Mouse (Mus musculus) liver, embryonic 11.5 days (tissue): ENCODE data around the gene Vcan. TPM values are rescaled to one million over a fixed set of nuclear protein-coding genes. Genes with fewer than 3 reads are reported as not detected.
A peak's percentile ranks its signal among the peaks of the same experiment; 100 is the strongest.

ENCODE experiments used
- ATAC-seq: fragments of 200-750 bp; cut with Nextera tagmentation; replicated peaks from 2 replicates; pipeline ENCODE4 v1.8.0; 2017; ENCODE audit warnings: moderate number of reproducible peaks, mild to moderate bottlenecking, moderate TSS enrichment, moderate library complexity; ENCODE audit not compliant: low FRiP score
- DNase-seq: peaks from one replicate; pipeline ENCODE4 v3.0.0-alpha.2; 2017; ENCODE audit warnings: low spot score
- H3K27ac ChIP-seq: fragments of 300-500 bp; sonication (generic); 2 replicates; pipeline ENCODE4 v1.5.1; 2014; ENCODE audit warnings: mild to moderate bottlenecking, low read depth, low read length, control low read depth
- H3K27me3 ChIP-seq: fragments of 300-500 bp; sonication (generic); replicated peaks from 2 replicates; pipeline ENCODE4 v1.6.1; 2014; ENCODE audit warnings: low read length, mixed read lengths; ENCODE audit not compliant: control insufficient read depth, insufficient read depth
- H3K36me3 ChIP-seq: fragments of 300-500 bp; sonication (generic); 2 replicates; pipeline ENCODE4 v1.6.1; 2014; ENCODE audit warnings: mild to moderate bottlenecking, low read length, moderate library complexity, mixed read lengths; ENCODE audit not compliant: control insufficient read depth, insufficient read depth
- H3K4me1 ChIP-seq: fragments of 300-500 bp; sonication (generic); replicated peaks from 2 replicates; pipeline ENCODE4 v1.6.1; 2014; ENCODE audit warnings: low read length, mixed read lengths; ENCODE audit not compliant: control insufficient read depth, insufficient read depth
- H3K4me2 ChIP-seq: fragments of 300-500 bp; sonication (generic); 2 replicates; pipeline ENCODE4 v1.6.1; 2014; ENCODE audit warnings: mild to moderate bottlenecking, control low read depth, moderate library complexity
- H3K4me3 ChIP-seq: fragments of 300-500 bp; sonication (generic); 2 replicates; pipeline ENCODE4 v1.5.1; 2014; ENCODE audit warnings: low read depth, low read length, control low read depth
- H3K9ac ChIP-seq: fragments of 300-500 bp; sonication (generic); 2 replicates; pipeline ENCODE4 v1.6.1; 2014; ENCODE audit warnings: low read depth, low read length, control low read depth
- H3K9me3 ChIP-seq: fragments of 300-500 bp; sonication (generic); 2 replicates; pipeline ENCODE4 v1.6.1; 2016; ENCODE audit warnings: low read length, inconsistent platforms, mixed read lengths; ENCODE audit not compliant: control insufficient read depth
- WGBS: fragments of 180-500 bp; shearing (Covaris S2); extraction: QIAGEN DNeasy Blood & Tissue Kit; methylation state at CpG from one replicate; pipeline ENCODE4 v1.1.7; 2014; 5-methylcytosine and 5-hydroxymethylcytosine counted together
- polyA plus RNA-seq: library from polyadenylated mRNA; unstranded; fragments of >200 nt; fragmentation: Nextera tagmentation; extraction: Ambion mirVana; gene quantifications from 2 replicates; pipeline ENCODE4 v1.2.1, GENCODE M21; 2014

Gene Vcan
- polyA plus RNA-seq, 1 experiment from 2014 or later = 18.2 TPM

DNA sequence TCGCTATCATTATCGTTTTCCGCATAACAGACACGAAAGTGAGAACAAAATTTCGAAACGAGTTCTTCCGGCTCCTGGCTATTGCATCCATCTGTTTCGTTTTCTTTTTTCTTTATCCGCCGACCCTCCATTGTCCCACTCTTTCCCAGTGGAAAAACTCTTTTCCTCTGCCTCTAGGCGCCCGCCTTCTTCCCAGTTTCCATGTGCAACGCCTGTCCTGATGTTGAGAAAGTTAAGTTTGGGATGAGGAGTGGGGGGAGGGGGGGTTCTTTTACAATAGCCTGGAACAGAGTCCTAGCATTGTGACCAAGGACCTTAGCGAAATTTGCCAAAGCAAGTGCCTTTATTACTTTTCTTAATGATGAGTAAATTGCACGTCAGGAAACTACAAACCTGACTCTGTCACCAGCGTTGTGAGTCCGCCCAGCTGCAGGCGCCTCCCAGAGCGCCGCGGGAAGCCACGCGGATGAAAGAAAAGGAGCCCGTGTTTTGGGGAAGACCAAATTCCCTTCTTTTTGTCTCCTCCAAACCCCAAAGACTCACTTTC, 2.5 kb downstream of the Vcan start:
- Histone ChIP-seq H3K9ac (peak overlapping the region; percentile 60), H3K27me3 (peaks cover 31% of the 10 kb centered on the region), H3K4me1 (peaks cover 5% of the 10 kb centered on the region; the same call in 1 of the 2 replicates), H3K27ac (peak overlapping the region; percentile 53; the same call in 1 of the 2 replicates), H3K9me3 (no peaks in the 10 kb centered on the region), H3K36me3 (no peaks in the 10 kb centered on the region), H3K4me3 (peak overlapping the region; percentile 63), H3K4me2 (peak overlapping the region; percentile 94)
- under 1% methylated on average over 24 of the region's 24 CpGs for WGBS
- peak; percentile 40 for ATAC-seq
- DNase-seq = peak; percentile 56

DNA sequence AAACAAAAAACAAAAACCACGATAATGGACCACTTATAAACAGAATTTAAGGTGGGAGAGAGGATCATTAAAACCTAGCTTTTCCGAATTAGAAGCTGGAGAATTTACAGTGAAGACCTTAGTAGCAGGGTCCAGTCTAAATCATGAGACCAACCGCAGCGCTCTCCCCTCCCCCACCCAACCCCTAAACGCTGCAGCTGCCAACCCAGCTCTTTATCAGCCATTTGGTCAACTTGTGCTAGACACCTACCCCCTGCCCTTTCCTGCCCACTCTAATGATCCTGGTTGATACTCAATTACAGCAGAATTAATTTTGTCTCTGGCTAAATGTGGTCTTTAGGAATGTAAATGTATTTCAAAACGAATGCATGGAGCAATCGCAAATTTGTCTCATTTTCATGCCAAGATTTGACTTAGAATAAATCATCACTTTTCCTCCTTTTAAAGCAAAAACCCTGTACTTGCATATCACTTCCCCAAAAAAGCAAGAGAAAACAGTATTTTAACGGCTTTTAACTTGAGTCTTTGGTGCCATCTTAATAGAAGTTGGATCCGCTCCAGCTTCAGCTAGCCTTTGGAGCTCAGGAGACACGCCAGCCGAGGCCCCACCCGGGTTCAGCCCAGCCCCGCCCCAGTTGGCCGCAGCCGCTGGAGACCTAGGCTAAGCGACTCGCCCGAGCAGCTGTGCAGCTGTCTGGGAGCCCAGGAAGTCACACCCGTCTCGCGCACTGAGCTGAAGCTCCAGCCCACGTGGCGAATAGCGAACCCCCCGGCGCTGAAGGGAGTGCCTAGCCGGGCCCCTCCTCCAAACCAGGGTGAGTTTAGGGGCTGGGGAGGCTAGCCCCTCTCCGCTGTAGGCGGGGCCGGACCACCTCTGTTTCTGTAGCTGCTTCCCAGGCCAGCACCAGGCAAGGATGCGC, 3.3 kb downstream of the Vcan start:
- Histone ChIP-seq H3K4me2 (peak overlapping the region; percentile 94), H3K4me1 (peaks cover 5% of the 10 kb centered on the region; the same call in 1 of the 2 replicates), H3K9me3 (no peaks in the 10 kb centered on the region), H3K27ac (peak overlapping the region; percentile 53; the same call in 1 of the 2 replicates), H3K36me3 (no peaks in the 10 kb centered on the region), H3K9ac (peak overlapping the region; percentile 60), H3K4me3 (peak overlapping the region; percentile 63), H3K27me3 (peaks cover 31% of the 10 kb centered on the region)
- ATAC-seq (peak; percentile 81), DNase-seq (peak; percentile 85)
- 2% methylated on average over 31 of the region's 31 CpGs for WGBS

DNA sequence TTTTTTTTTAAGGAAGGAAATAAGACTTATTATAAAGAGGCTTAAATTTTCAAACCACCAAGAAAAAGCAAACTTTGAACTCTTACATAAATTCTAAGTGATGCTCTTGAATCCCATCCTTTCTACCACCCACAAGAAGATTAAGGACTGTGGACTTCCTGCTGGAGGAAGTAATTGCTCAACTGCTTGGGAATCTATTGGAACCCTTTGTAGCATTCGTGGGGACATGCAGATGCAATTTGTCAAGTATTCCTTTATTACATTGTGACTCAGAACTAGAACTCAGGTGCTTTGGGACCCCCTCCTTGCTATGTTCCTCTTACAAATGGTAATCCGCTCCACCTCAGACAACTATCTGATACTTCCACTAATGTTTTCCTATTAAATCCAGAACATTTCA, 4.0 kb downstream of the Vcan start:
- Histone ChIP-seq H3K27ac (no peak overlapping the region), H3K4me1 (peaks cover 5% of the 10 kb centered on the region; the same call in 1 of the 2 replicates), H3K4me2 (peak overlapping the region; percentile 94), H3K4me3 (no peak overlapping the region), H3K9me3 (no peaks in the 10 kb centered on the region), H3K36me3 (no peaks in the 10 kb centered on the region), H3K9ac (no peak overlapping the region), H3K27me3 (peaks cover 28% of the 10 kb centered on the region)
- DNase-seq (no peak), ATAC-seq (no peak)
- 34% methylated on average over 2 of the region's 2 CpGs for WGBS

DNA sequence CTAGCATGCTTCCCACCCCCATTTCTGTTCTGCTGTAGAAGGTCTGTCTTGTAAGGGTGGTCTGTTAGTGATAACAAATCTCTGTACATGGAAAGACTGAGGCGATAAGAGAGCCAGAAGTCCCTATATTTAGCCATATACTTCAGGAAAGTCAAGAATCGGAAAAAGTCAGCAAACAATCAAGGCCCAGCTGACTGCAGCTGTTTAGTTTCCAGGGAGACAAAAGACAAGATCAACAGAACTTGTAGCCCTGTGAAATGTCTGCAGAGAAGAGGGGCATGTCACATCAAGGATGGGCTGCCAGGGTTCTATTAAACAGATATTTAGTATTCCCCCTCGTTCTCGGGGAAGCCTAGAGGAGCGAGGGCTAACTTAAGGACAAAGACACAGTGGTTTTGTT, 7.2 kb downstream of the Vcan start:
- H3K36me3 ChIP-seq = no peaks in the 10 kb centered on the region
- no peaks in the 10 kb centered on the region for H3K9me3 ChIP-seq
- no peak overlapping the region for H3K4me2 ChIP-seq
- ATAC-seq (no peak), DNase-seq (no peak)
- no peak overlapping the region for H3K27ac ChIP-seq
- no peak overlapping the region for H3K4me3 ChIP-seq
- WGBS = 49% methylated on average over 5 of the region's 5 CpGs
- H3K4me1 ChIP-seq = peaks cover 5% of the 10 kb centered on the region; the same call in 1 of the 2 replicates
- H3K27me3 ChIP-seq = no peaks in the 10 kb centered on the region
- H3K9ac ChIP-seq = no peak overlapping the region

DNA sequence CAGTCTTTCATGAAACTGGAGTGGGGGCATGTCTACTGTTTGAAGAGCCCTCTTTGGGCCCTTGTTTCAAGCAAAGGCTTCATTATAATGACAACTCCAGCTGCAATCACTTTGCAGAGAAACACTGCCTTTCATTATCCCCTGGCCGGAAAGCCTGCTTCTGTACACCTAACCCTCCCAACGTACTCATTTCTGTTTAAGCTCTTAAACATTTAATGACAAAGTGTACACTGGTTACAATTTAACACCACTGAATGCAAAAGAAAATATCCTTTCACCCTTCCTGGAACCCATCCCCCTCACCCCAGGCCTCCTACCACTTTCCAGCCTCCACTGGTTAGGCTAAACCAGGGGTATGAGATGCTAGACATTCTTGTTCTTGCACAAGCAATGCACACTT, 15.8 kb downstream of the Vcan start:
- H3K9ac ChIP-seq = no peak overlapping the region
- H3K36me3 ChIP-seq = no peaks in the 10 kb centered on the region
- no peaks in the 10 kb centered on the region for H3K27me3 ChIP-seq
- no peak for ATAC-seq
- 71% methylated on average over 2 of the region's 2 CpGs for WGBS
- H3K4me1 ChIP-seq = no peaks in the 10 kb centered on the region
- DNase-seq = no peak
- no peak overlapping the region for H3K4me2 ChIP-seq
- no peak overlapping the region for H3K4me3 ChIP-seq
- H3K9me3 ChIP-seq = no peaks in the 10 kb centered on the region
- H3K27ac ChIP-seq = no peak overlapping the region

- Histone ChIP-seq H3K9me3 (no peaks in the 10 kb centered on the region), H3K36me3 (no peaks in the 10 kb centered on the region), H3K4me2 (no peak overlapping the region), H3K4me1 (no peaks in the 10 kb centered on the region), H3K27me3 (no peaks in the 10 kb centered on the region), H3K27ac (no peak overlapping the region), H3K9ac (no peak overlapping the region), H3K4me3 (no peak overlapping the region)
- ATAC-seq (no peak), DNase-seq (no peak)
- WGBS = 53% methylated on average over 3 of the region's 3 CpGs
Observed at GRCm38 (mm10) chr13:89720497-89720896, 21.8 kb downstream of the Vcan start.

DNA sequence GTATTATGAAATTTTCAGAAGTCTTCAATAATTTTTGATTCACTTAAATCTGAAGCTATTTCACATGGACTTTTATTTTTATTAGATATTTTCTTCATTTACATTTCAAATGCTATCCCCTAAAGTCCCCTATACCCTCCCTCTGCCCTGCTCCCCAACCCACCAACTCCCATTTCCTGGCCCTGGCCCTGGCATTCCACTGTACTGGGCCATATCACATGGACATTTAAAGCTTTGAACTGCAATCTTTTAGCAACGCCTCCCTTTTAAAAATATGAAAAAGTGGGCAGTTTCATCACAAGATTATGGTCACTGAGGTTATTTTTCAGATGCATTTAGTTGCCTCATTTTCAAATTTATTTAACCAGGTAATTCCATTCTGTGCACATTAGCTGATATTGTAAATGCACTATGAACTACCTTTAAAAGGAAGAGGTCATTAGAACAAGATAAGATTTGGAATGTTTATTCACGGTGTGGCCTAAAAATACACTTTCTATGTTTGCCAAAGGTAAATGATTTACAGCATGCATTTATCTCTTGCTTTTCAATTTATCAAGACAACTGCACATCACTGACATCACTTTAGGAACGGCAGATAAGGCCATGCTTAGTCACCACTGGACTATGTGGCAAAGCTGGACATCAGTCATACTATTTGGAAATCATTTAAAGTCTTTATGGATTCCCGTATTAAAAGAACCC, 32.7 kb downstream of the Vcan start:
- DNase-seq = no peak
- Histone ChIP-seq H3K4me1 (no peaks in the 10 kb centered on the region), H3K36me3 (no peaks in the 10 kb centered on the region; the same call in 1 of the 2 replicates), H3K9me3 (no peaks in the 10 kb centered on the region), H3K4me2 (no peak overlapping the region), H3K4me3 (no peak overlapping the region), H3K9ac (no peak overlapping the region), H3K27ac (no peak overlapping the region), H3K27me3 (no peaks in the 10 kb centered on the region)
- WGBS = 57% methylated on average over 4 of the region's 4 CpGs
- ATAC-seq = peak; percentile 57

GRCm38 (mm10) chr13:89708151-89708927, 34.0 kb downstream of the Vcan start:
- Histone ChIP-seq H3K9me3 (no peaks in the 10 kb centered on the region), H3K27ac (no peak overlapping the region), H3K27me3 (no peaks in the 10 kb centered on the region), H3K9ac (no peak overlapping the region), H3K4me1 (no peaks in the 10 kb centered on the region), H3K4me2 (no peak overlapping the region), H3K4me3 (no peak overlapping the region), H3K36me3 (no peaks in the 10 kb centered on the region; the same call in 1 of the 2 replicates)
- ATAC-seq (no peak), DNase-seq (no peak)
- 75% methylated on average over 7 of the region's 7 CpGs for WGBS
